In the genomic region with DNA sequence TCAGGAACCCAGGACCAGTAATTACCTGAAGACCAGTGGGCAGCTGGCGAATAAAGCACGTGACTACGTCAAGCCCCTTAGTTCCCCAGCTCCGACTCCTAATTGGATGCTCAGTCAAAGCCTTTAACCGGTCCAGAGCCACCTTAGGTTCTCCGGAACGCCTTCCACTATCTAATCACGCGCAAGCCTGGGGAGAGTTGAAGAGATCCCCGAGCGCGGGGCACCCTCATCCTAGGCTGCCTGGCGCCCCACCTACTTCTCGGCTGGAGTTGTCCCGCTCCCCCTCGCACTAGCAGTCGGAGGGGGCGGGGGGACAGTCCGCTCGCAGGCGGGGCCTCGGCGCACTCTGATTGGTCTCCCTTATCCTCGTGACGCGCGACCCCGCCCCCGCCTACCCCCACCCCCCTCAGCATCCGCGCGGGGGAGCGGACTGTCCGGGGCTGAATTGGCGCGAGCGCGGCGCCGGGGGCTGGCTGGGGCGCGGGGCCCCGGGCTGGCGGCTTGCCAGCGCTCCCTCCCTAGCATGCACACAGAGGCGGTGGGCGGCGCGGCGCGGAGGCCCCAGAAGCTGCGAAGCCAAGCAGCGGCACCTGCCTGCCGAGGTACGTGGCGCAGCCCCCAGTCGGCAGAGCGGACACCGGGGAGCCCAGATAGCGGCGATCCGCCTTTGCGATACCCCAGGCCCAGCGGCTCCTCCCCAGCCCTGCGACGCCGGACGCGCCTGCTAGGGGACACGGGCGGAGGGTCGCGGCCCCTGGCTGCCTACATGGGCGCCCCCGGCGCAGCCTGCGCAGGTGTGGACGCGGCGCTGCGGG, we compare ENCODE assay signal across 8 mouse cellular contexts. TPM values are rescaled to one million over a fixed set of nuclear protein-coding genes. Genes with fewer than 3 reads are reported as not detected.
DNase-seq lines count a peak whose midpoint lies in the region; ATAC-seq and TF ChIP-seq lines count a peak whose summit lies in the region.

St3gal5 (plus strand) TSS at position 412 of the 815 bp plus-strand sequence.

- TF ChIP-seq CTCF in cortical plate, adult 2 months (IDR thresholded peaks at IDR 0.05; ENCODE audit: extremely low read depth, insufficient read depth, low read length), result no peak

- H3K4me3 ChIP-seq in cortical plate, adult 2 months (ENCODE audit: insufficient read depth, low read length), result peak within 1 kb of the TSS; percentile 96

- 0 out of 2 replicates have a peak, but pooled peaks have one; percentile 16 for TF ChIP-seq POLR2A in cortical plate, adult 2 months (IDR thresholded peaks at IDR 0.05; ENCODE audit: extremely low read depth, insufficient read depth, low read length)

- ATAC-seq in inflammation-experienced regulatory T-cells, adult 6 months, result peak; percentile 87
- peak; percentile 78 for ATAC-seq in megakaryocyte progenitor cell, adult 5-6 weeks (replicated peaks; ENCODE audit: poor library complexity)

- intact Hi-C loops in left cerebral cortex, postnatal 10 days (cut with DNase I), result loop anchor here (5.0 kb wide), 1 partner anchor 120 kb away; no protein-coding TSS in a partner anchor

- peak within 1 kb of the TSS; percentile 93 for H3K27ac ChIP-seq in cortical plate, adult 2 months (ENCODE audit: insufficient read depth, low read length)

- peaks cover 11% of the 10 kb centered on the region for H3K4me1 ChIP-seq in cortical plate, adult 2 months (ENCODE audit: control insufficient read depth, insufficient read depth, low read length)

- peak; percentile 68 for DNase-seq in adipocyte (ENCODE audit: low spot score)
- peak; percentile 91 for DNase-seq in gastrocnemius, postnatal 10 days
- peak; percentile 89 to 96 for DNase-seq in left cerebral cortex, postnatal 10 days (ENCODE audit: extremely low spot score in 1 of 2, low spot score in 2 of 2)
- DNase-seq in right cerebral cortex, postnatal 10 days (ENCODE audit: low spot score in 2 of 2), result peak; percentile 95
- DNase-seq in urinary bladder, postnatal 14 days (ENCODE audit: low spot score), result peak; percentile 89

RNA-seq across cellular contexts. Expression of gene St3gal5, which starts in this region (rescaled TPM):
- polyA plus RNA-seq in cortical plate, adult 2 months (2012; rRNA removed), result 126 and 133 TPM in 2 replicates
- total RNA-seq in gastrocnemius, postnatal 10 days (2021), result 100 to 1,000 TPM in 1 of 2 experiments, 10 to 100 TPM in 1; 84.7 to 105 TPM
- polyA plus RNA-seq in inflammation-experienced regulatory T-cells, adult 6 months (2017; shearing (Covaris generic)), result under 1 TPM; 0.73 to 0.91 (median 0.74) TPM
- total RNA-seq in left cerebral cortex, postnatal 10 days (2021), result 100 to 1,000 TPM in 1 of 2 experiments, 10 to 100 TPM in 1; 98.2 to 100 TPM
- total RNA-seq in megakaryocyte progenitor cell, adult 5-6 weeks (2015), result 7.8 and 10.1 TPM in 2 replicates
- total RNA-seq in megakaryocyte progenitor cell, adult 5-6 weeks (2017), result 11.5 and 14.6 TPM in 2 replicates

Comparison
In these comparisons a context has a peak if more than half of its experiments do, and no peak if none do; other contexts are left out.
1. Peak in every context shown above with its lines: DNase-seq, ATAC-seq, H3K4me3 ChIP-seq and H3K27ac ChIP-seq.
2. RNA of gene St3gal5 (total RNA-seq): 84.7 to 105 TPM in gastrocnemius, postnatal 10 days and 98.2 to 100 TPM in left cerebral cortex, postnatal 10 days; 7.8 to 14.6 TPM in megakaryocyte progenitor cell, adult 5-6 weeks; every median in the first group is over 4 times any median in the second.
3. RNA of gene St3gal5 (polyA plus RNA-seq): 126 to 133 TPM in cortical plate, adult 2 months; 0.73 to 0.91 TPM in inflammation-experienced regulatory T-cells, adult 6 months; every median in the first group is over 10 times any median in the second.
4. Peak in ATAC-seq in inflammation-experienced regulatory T-cells, adult 6 months; RNA of the gene not detected or under 1 TPM.